Comparison of ENCODE assay signal across 8 mouse cellular contexts in the genomic region with DNA sequence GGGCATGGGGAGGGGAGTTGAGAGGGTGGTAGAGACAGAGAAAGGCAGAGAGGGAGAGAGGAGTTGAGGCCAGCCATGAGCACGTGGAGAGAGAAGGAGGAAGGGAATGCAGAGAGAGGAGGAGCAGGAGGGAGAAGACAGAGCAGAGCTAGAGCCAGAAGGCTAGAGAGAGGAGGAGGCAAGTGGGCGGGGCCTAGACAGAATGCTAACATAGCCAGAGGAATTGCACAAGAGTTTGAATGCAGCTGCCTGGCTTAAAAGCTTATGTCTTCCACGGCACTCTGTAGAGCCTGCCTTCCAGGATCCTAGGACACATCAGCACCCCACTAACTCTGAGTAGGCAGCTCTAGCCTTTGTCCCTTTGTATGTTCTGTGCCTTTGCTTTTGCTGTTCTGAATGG. TPM values are rescaled to one million over a fixed set of nuclear protein-coding genes. Genes with fewer than 3 reads are reported as not detected.
DNase-seq lines count a peak whose midpoint lies in the region; ATAC-seq and TF ChIP-seq lines count a peak whose summit lies in the region.

No protein-coding gene starts in this region.

- H3K4me1 ChIP-seq in hindbrain, postnatal 0 days (ENCODE audit: insufficient read depth, low read length): no peaks in the 10 kb centered on the region
- no peaks in the 10 kb centered on the region for H3K4me1 ChIP-seq in hindbrain, embryonic 13.5 days (replicated peaks)
- H3K4me1 ChIP-seq in embryonic facial prominence, embryonic 14.5 days (ENCODE audit: control insufficient read depth, insufficient read depth, low read length): no peaks in the 10 kb centered on the region
- H3K4me1 ChIP-seq in lung, embryonic 15.5 days: peaks cover 8% of the 10 kb centered on the region

- no peak overlapping the region for H3K9ac ChIP-seq in hindbrain, postnatal 0 days (replicated peaks; ENCODE audit: low read length)
- H3K9ac ChIP-seq in hindbrain, embryonic 13.5 days: no peak overlapping the region
- no peak overlapping the region for H3K9ac ChIP-seq in embryonic facial prominence, embryonic 14.5 days (ENCODE audit: low read depth, low read length)
- no peak overlapping the region for H3K9ac ChIP-seq in lung, embryonic 15.5 days

- H3K9me3 ChIP-seq in hindbrain, postnatal 0 days (ENCODE audit: low read length): no peaks in the 10 kb centered on the region
- no peaks in the 10 kb centered on the region for H3K9me3 ChIP-seq in hindbrain, embryonic 13.5 days
- H3K9me3 ChIP-seq in embryonic facial prominence, embryonic 14.5 days (ENCODE audit: control insufficient read depth, low read length): no peaks in the 10 kb centered on the region
- H3K9me3 ChIP-seq in lung, embryonic 15.5 days: no peaks in the 10 kb centered on the region

- no peak for TF ChIP-seq CTCF in hindbrain, postnatal 0 days (IDR thresholded peaks at IDR 0.05; ENCODE audit: low read depth)

- peaks cover 29% of the 10 kb centered on the region for H3K36me3 ChIP-seq in hindbrain, postnatal 0 days (ENCODE audit: insufficient read depth, low read length)
- H3K36me3 ChIP-seq in hindbrain, embryonic 13.5 days: peaks cover 49% of the 10 kb centered on the region
- H3K36me3 ChIP-seq in embryonic facial prominence, embryonic 14.5 days (ENCODE audit: control insufficient read depth, insufficient read depth, low read length): peaks cover 42% of the 10 kb centered on the region
- H3K36me3 ChIP-seq in lung, embryonic 15.5 days: peaks cover 26% of the 10 kb centered on the region

- no peak for DNase-seq in hindbrain, postnatal 0 days (ENCODE audit: low spot score)
- DNase-seq in NIH3T3 (ENCODE audit: low read depth): peak; percentile 92
- DNase-seq in embryonic facial prominence, embryonic 14.5 days (ENCODE audit: low spot score): peak; percentile 88
- peak; percentile 4 for DNase-seq in kidney, adult 9 months
- DNase-seq in urinary bladder, postnatal 36 days (ENCODE audit: low spot score in 2 of 2): peak; percentile 38 to 70
- no peak for DNase-seq in thymus, postnatal 25 days

- ATAC-seq in hindbrain, postnatal 0 days: 0 out of 2 replicates have a peak, but pooled peaks have one; percentile 40
- ATAC-seq in hindbrain, embryonic 13.5 days (ENCODE audit: low FRiP score): no peak
- ATAC-seq in embryonic facial prominence, embryonic 14.5 days (ENCODE audit: low read depth): peak; percentile 90
- peak; percentile 90; the same call in 1 of the 2 replicates for ATAC-seq in lung, embryonic 15.5 days (ENCODE audit: borderline replicate concordance, extremely low read depth, low FRiP score, low TSS enrichment)

- no peaks in the 10 kb centered on the region for H3K27me3 ChIP-seq in hindbrain, postnatal 0 days (ENCODE audit: insufficient read depth, low read length)
- H3K27me3 ChIP-seq in hindbrain, embryonic 13.5 days: no peaks in the 10 kb centered on the region
- H3K27me3 ChIP-seq in embryonic facial prominence, embryonic 14.5 days (replicated peaks; ENCODE audit: control insufficient read depth, insufficient read depth, low read length): no peaks in the 10 kb centered on the region
- H3K27me3 ChIP-seq in lung, embryonic 15.5 days: no peaks in the 10 kb centered on the region

- H3K4me2 ChIP-seq in hindbrain, postnatal 0 days (ENCODE audit: low read depth, low read length): no peak overlapping the region
- no peak overlapping the region for H3K4me2 ChIP-seq in hindbrain, embryonic 13.5 days
- no peak overlapping the region for H3K4me2 ChIP-seq in embryonic facial prominence, embryonic 14.5 days (ENCODE audit: low read depth, low read length)
- no peak overlapping the region for H3K4me2 ChIP-seq in lung, embryonic 15.5 days

- H3K4me3 ChIP-seq in hindbrain, postnatal 0 days (ENCODE audit: low read length): no peak overlapping the region
- H3K4me3 ChIP-seq in hindbrain, embryonic 13.5 days: no peak overlapping the region
- no peak overlapping the region for H3K4me3 ChIP-seq in embryonic facial prominence, embryonic 14.5 days (ENCODE audit: low read depth, low read length)
- H3K4me3 ChIP-seq in lung, embryonic 15.5 days: no peak overlapping the region

- no peak overlapping the region for H3K27ac ChIP-seq in hindbrain, postnatal 0 days
- H3K27ac ChIP-seq in hindbrain, embryonic 13.5 days: no peak overlapping the region
- no peak overlapping the region for H3K27ac ChIP-seq in embryonic facial prominence, embryonic 14.5 days (replicated peaks; ENCODE audit: low read depth, low read length)
- H3K27ac ChIP-seq in lung, embryonic 15.5 days: 0 out of 2 replicates have a peak overlapping the region, but pooled peaks have one; percentile 18

- WGBS in hindbrain, postnatal 0 days: 48% methylated on average over 3 of the region's 3 CpGs
- WGBS in hindbrain, embryonic 13.5 days: 59% methylated on average over 3 of the region's 3 CpGs
- 46% methylated on average over 3 of the region's 3 CpGs for WGBS in embryonic facial prominence, embryonic 14.5 days
- WGBS in lung, embryonic 15.5 days: 30% methylated on average over 3 of the region's 3 CpGs

RNA-seq across cellular contexts. Expression of gene Efl1, which starts 40.3 kb away (rescaled TPM):
- total RNA-seq in hindbrain, postnatal 0 days (2014; rRNA removed): 8.3 and 14.1 TPM in 2 replicates
- 19.6 and 20.6 TPM in 2 replicates for polyA plus RNA-seq in hindbrain, postnatal 0 days (2015; fragmentation: Nextera tagmentation; extraction: Ambion mirVana)
- polyA plus RNA-seq in hindbrain, embryonic 13.5 days (2015; fragmentation: Nextera tagmentation; extraction: Ambion mirVana): 22.4 and 22.9 TPM in 2 replicates
- 19.8 and 25.2 TPM in 2 replicates for polyA plus RNA-seq in embryonic facial prominence, embryonic 14.5 days (2014; fragmentation: Nextera tagmentation; extraction: Ambion mirVana)
- polyA plus RNA-seq in lung, embryonic 15.5 days (2015; fragmentation: Nextera tagmentation; extraction: Ambion mirVana): 19.5 and 20.7 TPM in 2 replicates

RNA-seq across cellular contexts. Expression of gene Saxo2, which starts 40.4 kb away (rescaled TPM):
- total RNA-seq in hindbrain, postnatal 0 days (2014; rRNA removed): 19.7 and 21.6 TPM in 2 replicates
- polyA plus RNA-seq in hindbrain, postnatal 0 days (2015; fragmentation: Nextera tagmentation; extraction: Ambion mirVana): 37.2 and 44.8 TPM in 2 replicates
- 21.5 and 26.6 TPM in 2 replicates for polyA plus RNA-seq in hindbrain, embryonic 13.5 days (2015; fragmentation: Nextera tagmentation; extraction: Ambion mirVana)
- 9.8 and 11.7 TPM in 2 replicates for polyA plus RNA-seq in embryonic facial prominence, embryonic 14.5 days (2014; fragmentation: Nextera tagmentation; extraction: Ambion mirVana)
- polyA plus RNA-seq in lung, embryonic 15.5 days (2015; fragmentation: Nextera tagmentation; extraction: Ambion mirVana): 5.7 and 9.3 TPM in 2 replicates

Comparison
In these comparisons a context has a peak if more than half of its experiments do, and no peak if none do; other contexts are left out.
1. DNase-seq: peak in NIH3T3 (single experiment), embryonic facial prominence, embryonic 14.5 days (single experiment), kidney, adult 9 months (single experiment) and urinary bladder, postnatal 36 days (2 of 2); none in hindbrain, postnatal 0 days (single experiment) and thymus, postnatal 25 days (single experiment).